In the genomic region with DNA sequence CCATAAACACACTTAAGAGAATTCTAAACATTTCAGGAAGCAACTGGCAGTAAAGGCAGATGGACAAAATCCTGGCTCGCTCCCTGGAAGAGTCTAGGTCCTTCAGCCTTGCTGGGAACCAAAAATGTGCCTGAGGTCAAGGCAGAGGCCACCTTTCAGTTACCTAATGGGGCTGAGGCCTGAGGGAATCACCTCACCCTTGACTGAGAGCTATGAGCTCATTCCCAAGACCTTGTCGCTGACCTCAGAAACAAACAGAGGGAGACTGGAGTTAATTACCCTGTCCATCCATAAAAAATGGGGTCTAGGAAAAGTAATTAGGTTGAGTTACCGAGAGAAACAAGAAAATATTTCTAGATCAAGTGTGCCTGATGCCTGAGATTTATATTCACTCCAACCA, we compare ENCODE assay signal across 24 mouse cellular contexts.
DNase-seq lines count a peak whose midpoint lies in the region; ATAC-seq and TF ChIP-seq lines count a peak whose summit lies in the region.
"Had no signal": no experiment of that assay in that cellular context is flagged by ENCODE, and none has a peak within 500 bp of the region (broad histone marks: within the 10 kb centered on the region; RNA-seq: fewer than 3 reads in every experiment).

No protein-coding gene starts in this region.

- H3K9me3 ChIP-seq in kidney, embryonic 16.5 days (ENCODE audit: low read length) = no peaks in the 10 kb centered on the region
- H3K9me3 ChIP-seq in kidney, postnatal 0 days (replicated peaks; ENCODE audit: low read length) = no peaks in the 10 kb centered on the region
- H3K9me3 ChIP-seq: embryonic facial prominence, embryonic 13.5 days; forebrain, embryonic 12.5 days; heart, embryonic 10.5 days; hindbrain, embryonic 12.5 days had no signal

- H3K4me2 ChIP-seq in kidney, embryonic 16.5 days (replicated peaks; ENCODE audit: low read depth, low read length) = no peak overlapping the region
- no peak overlapping the region for H3K4me2 ChIP-seq in kidney, postnatal 0 days (ENCODE audit: low read length)
- H3K4me2 ChIP-seq: embryonic facial prominence, embryonic 13.5 days; forebrain, embryonic 12.5 days; hindbrain, embryonic 12.5 days had no signal

- no peak for TF ChIP-seq CTCF in kidney, postnatal 0 days (IDR thresholded peaks at IDR 0.05; ENCODE audit: low read depth)

- ATAC-seq in kidney, embryonic 16.5 days (ENCODE audit: low FRiP score, low TSS enrichment) = no peak
- ATAC-seq in kidney, postnatal 0 days (replicated peaks; ENCODE audit: low FRiP score, low read depth) = no peak
- ATAC-seq: activated CD4-positive, CD25-positive, alpha-beta regulatory T cell, adult 4 months; forebrain, embryonic 16.5 days; hindbrain, embryonic 16.5 days; inflammation-experienced regulatory T-cells, adult 6 months; Patski had no signal

- DNase-seq in adrenal gland, adult 8-10 months = peak; percentile 28
- DNase-seq in adrenal gland, postnatal 4 days (ENCODE audit: low spot score in 2 of 2) = no peak
- peak; percentile 7 for DNase-seq in kidney, adult 11 months
- peak; percentile 69 for DNase-seq in kidney, postnatal 0 days (ENCODE audit: low spot score)
- no peak for DNase-seq in kidney, adult 9 months
- DNase-seq in left cerebral cortex, adult 8-10 months (ENCODE audit: low spot score in 2 of 2) = no peak
- DNase-seq: cerebellum, adult 18-20 months; cerebellum, adult 9-11 months; cerebellum, postnatal 36 days; gastrocnemius, postnatal 10 days; heart, adult 18-20 months; heart, postnatal 10 days; heart, postnatal 4 days had no signal

- H3K4me3 ChIP-seq in kidney, embryonic 16.5 days (ENCODE audit: low read length) = no peak overlapping the region
- no peak overlapping the region for H3K4me3 ChIP-seq in kidney, postnatal 0 days (replicated peaks; ENCODE audit: low read depth, low read length)
- H3K4me3 ChIP-seq: embryonic facial prominence, embryonic 13.5 days; forebrain, embryonic 12.5 days; heart, embryonic 10.5 days; hindbrain, embryonic 12.5 days had no signal

- no peaks in the 10 kb centered on the region for H3K36me3 ChIP-seq in kidney, embryonic 16.5 days (ENCODE audit: insufficient read depth, low read length)
- H3K36me3 ChIP-seq in kidney, postnatal 0 days (ENCODE audit: insufficient read depth, low read length) = no peaks in the 10 kb centered on the region
- H3K36me3 ChIP-seq: embryonic facial prominence, embryonic 13.5 days; forebrain, embryonic 12.5 days; heart, embryonic 10.5 days; hindbrain, embryonic 12.5 days had no signal

- 15% methylated on average over 3 of the region's 3 CpGs for WGBS in kidney, embryonic 16.5 days
- WGBS in kidney, postnatal 0 days = 19% methylated on average over 3 of the region's 3 CpGs

- no peak overlapping the region for H3K9ac ChIP-seq in kidney, embryonic 16.5 days (replicated peaks; ENCODE audit: low read length)
- H3K9ac ChIP-seq in kidney, postnatal 0 days (ENCODE audit: low read depth, low read length) = no peak overlapping the region
- H3K9ac ChIP-seq: embryonic facial prominence, embryonic 13.5 days; forebrain, embryonic 12.5 days; hindbrain, embryonic 12.5 days had no signal

- H3K27ac ChIP-seq in kidney, embryonic 16.5 days (ENCODE audit: low read length) = no peak overlapping the region
- no peak overlapping the region for H3K27ac ChIP-seq in kidney, postnatal 0 days
- H3K27ac ChIP-seq: embryonic facial prominence, embryonic 13.5 days; forebrain, embryonic 12.5 days; heart, embryonic 10.5 days; hindbrain, embryonic 12.5 days had no signal

- H3K27me3 ChIP-seq in kidney, embryonic 16.5 days (ENCODE audit: insufficient read depth, low read length) = no peaks in the 10 kb centered on the region
- H3K27me3 ChIP-seq in kidney, postnatal 0 days (ENCODE audit: insufficient read depth, low read length) = no peaks in the 10 kb centered on the region
- H3K27me3 ChIP-seq: CH12.LX; embryonic facial prominence, embryonic 13.5 days; forebrain, embryonic 12.5 days; hindbrain, embryonic 12.5 days; Patski had no signal

- 0 out of 2 replicates have a peak, but pooled peaks cover 9% of the 10 kb centered on the region for H3K4me1 ChIP-seq in kidney, embryonic 16.5 days (ENCODE audit: insufficient read depth, low read length)
- no peaks in the 10 kb centered on the region; the same call in 1 of the 2 replicates for H3K4me1 ChIP-seq in kidney, postnatal 0 days (replicated peaks; ENCODE audit: insufficient read depth, low read length)
- H3K4me1 ChIP-seq: embryonic facial prominence, embryonic 13.5 days; forebrain, embryonic 12.5 days; heart, embryonic 10.5 days; hindbrain, embryonic 12.5 days had no signal

Comparison
In these comparisons a context has a peak if more than half of its experiments do, and no peak if none do; other contexts are left out.
1. DNase-seq: peak in adrenal gland, adult 8-10 months (single experiment), kidney, adult 11 months (single experiment) and kidney, postnatal 0 days (single experiment); none in adrenal gland, postnatal 4 days (0 of 2), kidney, adult 9 months (single experiment) and left cerebral cortex, adult 8-10 months (0 of 2).